Mouse (Mus musculus) hindbrain, embryonic 11.5 days (tissue): ENCODE data around the gene Gm10577. TPM values are rescaled to one million over a fixed set of nuclear protein-coding genes. Genes with fewer than 3 reads are reported as not detected.

Experiments used
- ATAC-seq: fragments of 200-750 bp; cut with Nextera tagmentation; 2 replicates; pipeline ENCODE4 v1.8.0; 2017; ENCODE audit warnings: mild to moderate bottlenecking, moderate TSS enrichment, moderate library complexity; ENCODE audit not compliant: low FRiP score
- DNase-seq: peaks from one replicate; pipeline ENCODE4 v3.0.0-alpha.2; 2015; ENCODE audit warnings: low spot score
- H3K27ac ChIP-seq: fragments of 300-500 bp; sonication (generic); 2 replicates; pipeline ENCODE4 v1.5.1; 2014; ENCODE audit warnings: mild to moderate bottlenecking, low read depth, low read length
- H3K27me3 ChIP-seq: fragments of 300-500 bp; sonication (generic); 2 replicates; pipeline ENCODE4 v1.6.1; 2014; ENCODE audit warnings: mild to moderate bottlenecking, low read length, moderate library complexity, mixed read lengths; ENCODE audit not compliant: control insufficient read depth, insufficient read depth
- H3K36me3 ChIP-seq: fragments of 300-500 bp; sonication (generic); 2 replicates; pipeline ENCODE4 v1.6.1; 2014; ENCODE audit warnings: mild to moderate bottlenecking, low read length, moderate library complexity, mixed read lengths; ENCODE audit not compliant: control insufficient read depth, insufficient read depth
- H3K4me1 ChIP-seq: fragments of 300-500 bp; sonication (generic); replicated peaks from 2 replicates; pipeline ENCODE4 v1.6.1; 2014; ENCODE audit warnings: low read length, mixed read lengths; ENCODE audit not compliant: control insufficient read depth, insufficient read depth
- H3K4me2 ChIP-seq: fragments of 300-500 bp; sonication (generic); replicated peaks from 2 replicates; pipeline ENCODE4 v1.6.1; 2014; ENCODE audit warnings: mild to moderate bottlenecking, low read depth, low read length
- H3K4me3 ChIP-seq: fragments of 300-500 bp; sonication (generic); 2 replicates; pipeline ENCODE4 v1.5.1; 2014; ENCODE audit warnings: low read depth, low read length
- H3K9ac ChIP-seq: fragments of 300-500 bp; sonication (generic); 2 replicates; pipeline ENCODE4 v1.6.1; 2014; ENCODE audit warnings: low read depth, low read length
- H3K9me3 ChIP-seq: fragments of 300-500 bp; sonication (generic); 2 replicates; pipeline ENCODE4 v1.6.1; 2016; ENCODE audit warnings: low read length; ENCODE audit not compliant: control insufficient read depth
- WGBS: fragments of 180-500 bp; shearing (Covaris S2); extraction: QIAGEN DNeasy Blood & Tissue Kit; methylation state at CpG from one replicate; pipeline ENCODE4 v1.1.7; 2014; 5-methylcytosine and 5-hydroxymethylcytosine counted together
- polyA plus RNA-seq: library from polyadenylated mRNA; unstranded; fragments of >200 nt; fragmentation: Nextera tagmentation; extraction: Ambion mirVana; gene quantifications from 2 replicates; pipeline ENCODE4 v1.2.1, GENCODE M21; 2014

Gm10577 gene
- polyA plus RNA-seq, 1 experiment from 2014 or later, result not detected

DNA sequence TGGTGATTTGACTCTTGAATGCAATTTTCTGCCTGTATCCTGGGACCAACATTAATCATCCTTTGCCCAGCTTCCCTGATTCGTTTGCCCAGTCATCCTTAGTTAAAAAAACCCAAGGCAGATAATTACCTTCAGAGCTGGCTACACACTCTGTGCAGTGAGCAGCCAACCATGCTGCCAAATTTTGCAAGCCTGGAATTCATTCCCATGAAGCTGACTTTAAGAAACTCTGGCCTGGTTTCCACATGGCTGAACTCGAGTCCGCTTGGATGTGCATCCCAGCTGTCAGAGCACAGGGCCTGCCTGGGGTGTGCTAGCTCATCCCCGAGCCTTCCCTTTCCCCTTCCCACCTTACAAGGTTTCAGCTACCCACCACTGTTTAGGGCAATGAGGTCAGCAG lies 29.5 kb downstream of the Gm10577 start:
- Histone ChIP-seq H3K27me3 (no peaks in the 10 kb centered on the region), H3K9me3 (no peaks in the 10 kb centered on the region), H3K4me2 (no peak overlapping the region), H3K27ac (peak overlapping the region; percentile 54), H3K36me3 (peaks cover 11% of the 10 kb centered on the region; the same call in 1 of the 2 replicates), H3K4me3 (no peak overlapping the region), H3K9ac (no peak overlapping the region), H3K4me1 (peaks cover 2% of the 10 kb centered on the region; the same call in 1 of the 2 replicates)
- DNase-seq, result no peak
- 42% methylated on average over 4 of the region's 4 CpGs for WGBS
- ATAC-seq, result peak; percentile 31; the same call in 1 of the 2 replicates

DNA sequence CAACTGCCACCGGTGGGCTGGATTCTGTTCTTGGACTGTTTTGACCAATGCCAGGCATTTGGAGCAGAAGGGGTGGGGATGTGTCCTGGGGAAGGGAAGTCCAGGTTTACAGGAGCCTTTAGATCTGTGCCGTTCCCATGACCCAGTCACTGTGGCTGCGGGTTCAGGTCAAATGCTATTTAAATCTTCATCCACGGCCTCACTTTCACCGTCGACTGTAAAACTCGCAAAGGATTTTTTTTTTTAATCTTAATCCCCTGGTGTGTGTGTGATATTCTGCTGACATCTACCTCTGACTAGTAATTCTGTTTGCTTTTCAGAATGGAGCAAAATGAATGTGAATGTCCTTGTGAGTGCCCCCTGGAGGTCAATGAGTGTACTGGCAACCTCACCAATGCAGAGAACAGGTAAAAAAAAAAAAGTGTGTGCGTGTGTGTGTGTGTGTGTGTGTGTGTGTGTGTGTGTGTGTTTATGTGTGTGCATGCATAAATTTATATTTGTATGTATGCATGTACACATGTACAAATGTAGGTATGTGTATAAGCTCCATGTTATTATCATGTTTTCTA lies 32.2 kb downstream of the Gm10577 start:
- Histone ChIP-seq H3K4me2 (no peak overlapping the region), H3K36me3 (peaks cover 9% of the 10 kb centered on the region; the same call in 1 of the 2 replicates), H3K4me1 (peaks cover 2% of the 10 kb centered on the region; the same call in 1 of the 2 replicates), H3K9ac (no peak overlapping the region), H3K9me3 (no peaks in the 10 kb centered on the region), H3K4me3 (no peak overlapping the region), H3K27me3 (no peaks in the 10 kb centered on the region), H3K27ac (no peak overlapping the region)
- ATAC-seq (no peak), DNase-seq (peak; percentile 67)
- WGBS, result 82% methylated on average over 8 of the region's 8 CpGs

DNA sequence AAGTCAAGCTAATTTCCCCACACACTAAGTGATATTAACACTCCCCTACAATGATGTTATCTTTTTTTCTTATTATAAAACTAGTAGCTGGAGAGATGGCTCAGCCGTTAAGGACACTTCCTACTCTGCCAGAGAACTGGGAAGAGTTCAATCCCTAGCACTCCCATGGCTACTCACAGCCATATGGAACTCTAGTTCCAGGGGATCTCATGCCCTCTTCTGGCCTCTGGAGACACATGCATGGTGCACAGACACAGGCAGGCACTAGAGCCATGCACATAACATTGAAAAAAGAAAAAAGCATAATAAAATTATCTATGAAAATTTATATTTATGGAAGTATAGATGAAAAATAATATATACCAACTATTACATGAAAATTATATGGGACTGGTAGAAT lies 33.3 kb downstream of the Gm10577 start:
- H3K36me3 ChIP-seq, result peaks cover 8% of the 10 kb centered on the region; the same call in 1 of the 2 replicates
- ATAC-seq (no peak), DNase-seq (no peak)
- no peak overlapping the region for H3K4me2 ChIP-seq
- H3K27me3 ChIP-seq, result no peaks in the 10 kb centered on the region
- peaks cover 2% of the 10 kb centered on the region; the same call in 1 of the 2 replicates for H3K4me1 ChIP-seq
- no peaks in the 10 kb centered on the region for H3K9me3 ChIP-seq
- H3K4me3 ChIP-seq, result no peak overlapping the region
- WGBS, result 82% methylated on average over 1 of the region's 1 CpGs
- H3K27ac ChIP-seq, result no peak overlapping the region
- no peak overlapping the region for H3K9ac ChIP-seq

DNA sequence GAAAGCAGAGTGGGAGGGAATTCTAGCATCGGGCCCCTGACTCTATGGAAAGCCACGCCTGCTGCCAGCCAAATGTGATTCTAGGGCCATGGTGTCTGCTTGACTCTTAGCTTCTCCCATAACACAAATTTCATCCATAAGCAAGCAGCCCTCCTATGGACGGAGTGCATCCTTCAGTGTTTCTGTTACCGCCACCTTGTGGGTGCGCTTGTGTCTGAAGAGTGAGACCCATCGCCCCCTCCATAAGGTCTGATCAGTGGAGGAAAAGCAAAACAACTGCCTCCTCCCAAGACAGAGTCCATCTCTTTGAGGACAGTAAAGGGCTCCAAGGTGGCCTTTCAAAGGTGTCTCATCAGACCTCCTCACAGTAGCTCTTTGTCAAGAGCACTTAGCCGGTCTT lies 43.0 kb downstream of the Gm10577 start:
- Histone ChIP-seq H3K27me3 (no peaks in the 10 kb centered on the region), H3K9me3 (no peaks in the 10 kb centered on the region), H3K9ac (no peak overlapping the region), H3K4me2 (no peak overlapping the region), H3K4me3 (no peak overlapping the region), H3K27ac (no peak overlapping the region), H3K4me1 (no peaks in the 10 kb centered on the region), H3K36me3 (peaks cover 2% of the 10 kb centered on the region)
- 90% methylated on average over 7 of the region's 7 CpGs for WGBS
- ATAC-seq (no peak), DNase-seq (no peak)

DNA sequence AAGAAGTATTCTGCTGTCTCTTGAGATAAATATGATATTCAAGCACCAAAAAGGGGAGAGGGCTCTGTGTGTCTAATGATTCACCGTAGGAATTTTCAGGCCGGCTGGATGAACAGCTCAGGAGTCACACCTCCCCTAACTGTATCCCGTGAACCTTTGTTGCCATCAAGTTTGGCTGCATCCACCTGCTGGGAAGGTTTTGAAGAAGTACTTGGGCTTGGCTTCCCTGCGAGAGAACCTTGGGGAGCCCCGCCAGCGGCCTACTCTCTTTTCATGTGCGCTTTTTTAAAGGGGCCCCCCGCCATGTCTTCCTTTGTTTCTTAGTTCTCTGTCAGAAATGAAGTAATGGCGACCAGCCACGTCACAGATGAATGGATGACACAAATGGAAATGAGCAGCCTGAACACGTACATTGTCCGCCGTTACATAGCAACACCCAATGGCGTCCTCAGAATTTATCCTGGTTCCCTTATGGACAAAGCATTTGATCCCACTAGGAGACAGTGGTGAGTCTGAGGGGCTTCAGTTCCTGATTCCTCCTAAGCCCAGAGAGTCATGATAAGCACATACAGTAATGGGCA lies 46.0 kb downstream of the Gm10577 start:
- no peaks in the 10 kb centered on the region for H3K4me1 ChIP-seq
- H3K27me3 ChIP-seq, result no peaks in the 10 kb centered on the region
- H3K4me3 ChIP-seq, result no peak overlapping the region
- H3K9ac ChIP-seq, result no peak overlapping the region
- ATAC-seq (peak; percentile 83), DNase-seq (peak; percentile 83)
- H3K4me2 ChIP-seq, result 0 out of 2 replicates have a peak overlapping the region, but pooled peaks have one; percentile 6
- H3K36me3 ChIP-seq, result peaks cover 4% of the 10 kb centered on the region; the same call in 1 of the 2 replicates
- H3K9me3 ChIP-seq, result no peaks in the 10 kb centered on the region
- WGBS, result 34% methylated on average over 14 of the region's 14 CpGs
- H3K27ac ChIP-seq, result peak overlapping the region; percentile 86

DNA sequence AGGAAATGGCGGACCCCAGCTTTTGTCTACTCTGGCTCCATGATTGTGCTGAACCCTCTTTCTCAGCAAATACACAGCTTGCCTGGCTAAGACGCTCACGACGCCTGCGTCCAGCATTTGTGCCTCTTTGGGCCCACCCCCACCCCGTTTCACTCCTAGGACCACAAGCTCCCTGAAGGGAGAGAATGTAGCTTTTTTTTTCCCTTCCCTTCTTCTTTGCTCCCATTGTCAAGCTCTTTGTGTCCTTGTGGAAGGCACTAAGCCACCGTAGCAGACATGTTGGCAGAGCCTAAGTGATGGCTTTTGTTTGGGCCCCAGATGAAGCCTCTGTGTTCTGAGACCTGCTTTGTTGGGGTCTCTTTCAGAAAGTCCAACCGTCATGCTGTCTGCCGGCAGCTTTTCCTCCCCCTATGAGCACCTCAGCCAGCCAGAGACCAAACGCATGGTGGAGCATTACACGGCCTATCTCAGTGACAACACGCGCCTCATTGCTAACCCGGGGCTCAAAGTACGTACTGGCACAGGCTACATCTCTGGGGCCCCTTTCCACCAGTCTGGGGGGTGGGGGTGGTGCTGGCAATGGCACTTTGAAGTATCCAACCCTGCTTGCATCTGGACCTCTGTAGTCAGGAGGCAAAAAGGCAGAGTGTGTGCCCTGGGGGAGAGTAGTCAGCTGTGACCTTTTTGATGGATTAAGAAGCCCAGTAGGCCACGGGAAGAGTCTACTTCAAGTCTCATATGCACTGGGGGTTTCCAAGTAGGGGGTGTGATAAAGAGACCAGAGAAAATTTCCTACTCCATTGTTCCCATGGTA lies 46.6 kb downstream of the Gm10577 start:
- WGBS, result 24% methylated on average over 16 of the region's 16 CpGs
- H3K27me3 ChIP-seq, result no peaks in the 10 kb centered on the region
- DNase-seq, result peak; percentile 74
- no peak overlapping the region for H3K9ac ChIP-seq
- H3K4me3 ChIP-seq, result no peak overlapping the region
- peak; percentile 92 for ATAC-seq
- H3K27ac ChIP-seq, result peak overlapping the region; percentile 86
- peaks cover 4% of the 10 kb centered on the region; the same call in 1 of the 2 replicates for H3K36me3 ChIP-seq
- H3K4me1 ChIP-seq, result no peaks in the 10 kb centered on the region
- no peaks in the 10 kb centered on the region for H3K9me3 ChIP-seq
- no peak overlapping the region for H3K4me2 ChIP-seq

Other genes starting within 250 kb of the Gm10577 start
- 23.4 and 26.0 TPM in 2 replicates for gene Cachd1, start 244.0 kb downstream of the Gm10577 start, polyA plus RNA-seq
- 11.2 and 13.4 TPM in 2 replicates for gene Raver2, start 48.3 kb upstream of the Gm10577 start, polyA plus RNA-seq
- 62.9 and 68.0 TPM in 2 replicates for gene Jak1, start 244.6 kb upstream of the Gm10577 start, polyA plus RNA-seq